Mouse (Mus musculus): ENCODE measurements at regions not wholly inside any gene's neighbourhood (a gene's known extent, or its start where the extent isn't known, plus 50 kb on each side); places are given as distances from the start of the nearest gene placed in this dataset.

- DNase-seq = peak in 1 of 2 experiments; percentile 51
These were observed 589.3 kb downstream of the Kcnj3 start for GRCm38 (mm10) chr2:56025059-56025458.

GRCm38 (mm10) chr2:56028958-56029357, 593.2 kb downstream of the Kcnj3 start:
- DNase-seq = no peak

Data from cerebellum, postnatal 25 days (tissue).